Mouse (Mus musculus) urinary bladder, postnatal 25 days (tissue): Measurements from ENCODE around the gene Magi3.
A peak's percentile ranks its signal among the peaks of the same experiment; 100 is the strongest.

Source experiments
- DNase-seq: peaks from one replicate; pipeline ENCODE4 v3.0.0; 2022; ENCODE audit warnings: low spot score

Gene Magi3

GRCm38 (mm10) chr3:104189823-104190222 lies 30.4 kb downstream of the Magi3 start:
- no peak for DNase-seq

- no peak for DNase-seq
Observed at GRCm38 (mm10) chr3:104189234-104189633, 30.9 kb downstream of the Magi3 start.

GRCm38 (mm10) chr3:104184270-104184669 lies 35.9 kb downstream of the Magi3 start:
- no peak for DNase-seq

- DNase-seq = no peak
Observed at GRCm38 (mm10) chr3:104183656-104184055, 36.5 kb downstream of the Magi3 start.

DNA sequence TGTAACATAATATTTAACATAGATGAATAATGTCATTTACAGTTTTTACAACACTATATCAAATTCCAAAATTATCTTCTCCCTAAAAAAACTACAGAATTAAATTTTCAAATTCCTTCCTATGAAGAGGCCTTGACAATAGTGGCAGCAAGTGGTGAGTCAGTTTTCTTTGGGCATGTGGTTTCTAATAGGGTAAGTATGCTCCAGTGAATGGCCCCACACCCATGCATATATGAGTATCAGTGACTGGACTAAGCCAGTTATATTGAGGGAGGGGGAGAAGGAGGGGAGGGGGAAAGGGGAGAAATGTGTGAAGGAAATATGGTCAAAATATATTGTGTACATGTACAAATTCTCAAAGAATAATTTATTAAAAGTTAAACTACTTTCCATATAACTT lies 37.5 kb downstream of the Magi3 start:
- DNase-seq = no peak

DNA sequence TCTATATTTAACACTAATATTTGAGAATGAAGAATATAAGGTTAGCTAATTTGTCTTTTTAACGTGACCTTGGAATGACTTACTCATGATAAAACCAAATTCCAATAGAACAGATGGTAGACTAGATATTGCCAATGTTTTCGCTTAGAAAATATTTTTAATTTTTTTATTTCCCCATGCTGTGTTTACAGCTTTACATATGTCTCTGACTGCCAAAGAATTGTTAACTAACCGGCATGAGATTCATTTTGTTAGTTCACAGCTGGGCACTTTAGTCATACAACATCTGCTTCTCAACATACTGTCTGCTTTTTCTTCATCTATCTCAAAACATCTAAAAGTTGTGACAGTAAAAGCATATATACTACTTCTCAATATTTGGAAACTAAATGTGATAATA lies 58.8 kb downstream of the Magi3 start:
- no peak for DNase-seq

DNA sequence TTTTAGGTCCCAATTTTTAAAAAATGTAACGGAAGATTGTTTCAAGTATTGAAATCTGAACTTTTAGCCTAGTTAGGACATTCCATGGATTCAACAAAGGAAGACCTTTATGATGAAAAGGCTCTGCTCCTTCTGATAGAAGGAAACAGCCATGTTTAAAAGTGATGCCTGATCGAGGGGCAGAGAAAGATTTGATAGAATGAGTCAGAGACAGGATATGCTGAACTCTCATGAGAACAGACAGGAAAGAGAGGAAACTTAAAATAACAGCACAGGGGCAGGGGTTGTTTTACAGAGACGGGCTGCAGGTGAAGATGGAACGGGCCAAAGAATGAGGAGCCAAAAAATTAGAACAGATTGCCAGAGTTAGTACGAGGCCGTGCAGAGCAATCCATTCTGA lies 59.6 kb downstream of the Magi3 start:
- no peak for DNase-seq

DNA sequence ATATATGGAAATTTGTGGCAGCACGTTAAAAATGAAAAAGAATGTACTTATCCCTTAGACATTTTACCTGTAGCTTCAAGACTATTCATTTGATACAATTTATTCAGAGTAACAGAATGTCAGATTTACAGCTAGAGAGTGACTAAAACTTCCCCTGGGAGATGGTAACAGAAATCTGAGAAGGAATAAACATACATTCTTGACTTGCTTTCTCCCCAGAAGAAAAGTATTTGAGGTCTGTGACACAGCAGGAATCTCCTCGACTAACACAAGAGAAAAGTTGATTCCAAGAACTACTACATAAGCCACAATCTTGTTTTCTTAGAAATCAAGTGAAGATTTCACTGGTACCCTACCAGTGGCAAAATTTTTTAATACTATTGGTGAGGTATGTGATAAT lies 70.0 kb downstream of the Magi3 start:
- no peak for DNase-seq

- no peak for DNase-seq
Observed at GRCm38 (mm10) chr3:104142376-104142775, 77.8 kb downstream of the Magi3 start.

- no peak for DNase-seq
Observed at GRCm38 (mm10) chr3:104138953-104139450, 81.2 kb downstream of the Magi3 start.

DNA sequence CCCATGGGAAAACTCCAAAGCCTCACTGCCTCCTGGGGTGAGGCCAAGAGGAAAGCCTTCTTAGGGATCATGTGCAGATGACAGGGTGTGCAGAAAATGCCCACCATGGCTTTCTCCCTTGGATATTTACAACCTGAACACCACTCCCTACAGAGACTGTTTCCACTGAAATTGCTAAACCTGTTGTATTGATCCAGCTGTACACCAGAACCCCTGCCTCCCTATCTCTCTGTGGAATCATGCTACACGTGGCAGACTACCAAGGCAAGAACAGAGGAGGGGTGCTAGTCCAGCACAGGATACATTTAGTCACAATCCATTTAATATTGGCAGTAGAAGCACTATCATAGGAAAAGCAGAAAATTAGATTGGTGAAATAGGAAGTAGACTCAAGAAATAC lies 94.5 kb downstream of the Magi3 start:
- no peak for DNase-seq

GRCm38 (mm10) chr3:104123846-104124245 lies 96.3 kb downstream of the Magi3 start:
- DNase-seq = no peak

DNA sequence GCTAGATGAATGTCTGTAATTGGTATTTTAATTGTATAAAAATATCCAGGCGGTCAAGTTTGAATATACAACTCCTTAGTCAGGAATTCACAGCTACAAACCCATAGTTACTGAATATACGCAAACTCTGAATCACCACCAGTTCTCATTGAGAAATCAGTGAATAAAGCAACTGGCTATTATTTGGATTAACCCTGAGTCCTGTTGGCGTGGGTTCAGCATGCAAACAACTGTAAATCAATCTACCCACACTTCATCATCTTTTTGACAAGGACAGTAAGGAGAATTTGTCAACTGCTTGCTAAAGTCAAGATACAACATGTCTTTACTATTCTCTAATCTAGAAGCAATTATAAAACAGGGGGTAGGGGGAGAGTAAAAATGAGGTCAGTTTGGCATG lies 110.7 kb downstream of the Magi3 start:
- DNase-seq = peak; percentile 23

- DNase-seq = no peak
Observed at GRCm38 (mm10) chr3:104104942-104105341, 115.2 kb downstream of the Magi3 start.

GRCm38 (mm10) chr3:104101721-104102120 lies 118.5 kb downstream of the Magi3 start:
- DNase-seq = no peak

- DNase-seq = no peak
Observed at GRCm38 (mm10) chr3:104101249-104101648, 118.9 kb downstream of the Magi3 start.

- no peak for DNase-seq
Observed at GRCm38 (mm10) chr3:104095936-104096335, 124.2 kb downstream of the Magi3 start.

GRCm38 (mm10) chr3:104094646-104095045 lies 125.5 kb downstream of the Magi3 start:
- no peak for DNase-seq

DNA sequence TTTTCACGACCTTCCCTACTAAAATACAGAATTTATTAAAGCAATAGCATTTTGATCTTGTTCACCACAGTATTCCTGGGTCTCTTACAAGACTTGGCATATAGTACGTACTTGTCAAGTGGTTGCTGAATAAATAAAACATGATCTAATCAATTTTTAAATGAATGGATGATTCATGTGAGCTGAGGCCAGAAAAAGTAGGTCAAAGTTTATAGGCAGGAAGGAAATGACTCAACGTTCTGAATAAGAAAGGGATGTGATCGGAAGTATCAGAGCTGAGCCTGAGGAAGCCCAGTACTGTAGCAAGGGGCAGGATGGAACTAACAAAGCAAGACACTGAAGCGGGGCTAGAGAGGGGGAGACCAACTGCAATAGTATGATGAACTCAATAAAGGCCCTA lies 127.4 kb downstream of the Magi3 start:
- no peak for DNase-seq

- no peak for DNase-seq
Observed at GRCm38 (mm10) chr3:104082031-104082430, 138.1 kb downstream of the Magi3 start.

- no peak for DNase-seq
Observed at GRCm38 (mm10) chr3:104078725-104079124, 141.4 kb downstream of the Magi3 start.

- no peak for DNase-seq
Observed at GRCm38 (mm10) chr3:104069395-104069794, 150.8 kb downstream of the Magi3 start.

- no peak for DNase-seq
Observed at GRCm38 (mm10) chr3:104059001-104059622, 161.1 kb downstream of the Magi3 start.

- DNase-seq = no peak
Observed at GRCm38 (mm10) chr3:104032747-104033146, 187.4 kb downstream of the Magi3 start.
